Mouse (Mus musculus): Measurements from ENCODE around the gene Acoxl.

Gene Acoxl

GRCm38 (mm10) chr2:128033503-128033902 is 194.8 kb downstream of the Acoxl start:
- no peak for DNase-seq (ENCODE audit: low spot score)

- no peak for DNase-seq (ENCODE audit: low spot score)
Observed at GRCm38 (mm10) chr2:128034066-128034665, 195.5 kb downstream of the Acoxl start.

GRCm38 (mm10) chr2:128038259-128038890 is 199.7 kb downstream of the Acoxl start:
- DNase-seq (ENCODE audit: low spot score): no peak

GRCm38 (mm10) chr2:128041066-128041750 is 202.5 kb downstream of the Acoxl start:
- DNase-seq (ENCODE audit: low spot score): peak; percentile 49

GRCm38 (mm10) chr2:128046454-128046853 is 207.8 kb downstream of the Acoxl start:
- DNase-seq (ENCODE audit: low spot score): no peak

GRCm38 (mm10) chr2:128054905-128055304 is 216.2 kb downstream of the Acoxl start:
- DNase-seq (ENCODE audit: low spot score): no peak

- DNase-seq (ENCODE audit: low spot score): no peak
Observed at GRCm38 (mm10) chr2:128057872-128058271, 219.2 kb downstream of the Acoxl start.

GRCm38 (mm10) chr2:128058627-128059026 is 220.0 kb downstream of the Acoxl start:
- no peak for DNase-seq (ENCODE audit: low spot score)

GRCm38 (mm10) chr2:128060213-128060612 is 221.5 kb downstream of the Acoxl start:
- DNase-seq (ENCODE audit: low spot score): no peak

GRCm38 (mm10) chr2:128060680-128061287 is 222.1 kb downstream of the Acoxl start:
- no peak for DNase-seq (ENCODE audit: low spot score)

GRCm38 (mm10) chr2:128061491-128061890 is 222.8 kb downstream of the Acoxl start:
- DNase-seq (ENCODE audit: low spot score): no peak

- DNase-seq (ENCODE audit: low spot score): no peak
Observed at GRCm38 (mm10) chr2:128062756-128063155, 224.1 kb downstream of the Acoxl start.

- no peak for DNase-seq (ENCODE audit: low spot score)
Observed at GRCm38 (mm10) chr2:128065013-128065412, 226.3 kb downstream of the Acoxl start.

- DNase-seq (ENCODE audit: low spot score): no peak
Observed at GRCm38 (mm10) chr2:128065576-128065975, 226.9 kb downstream of the Acoxl start.

- peak; percentile 24 for DNase-seq (ENCODE audit: low spot score)
Observed at GRCm38 (mm10) chr2:128067162-128067561, 228.5 kb downstream of the Acoxl start.

GRCm38 (mm10) chr2:128067596-128067995 is 228.9 kb downstream of the Acoxl start:
- DNase-seq (ENCODE audit: low spot score): no peak

- DNase-seq (ENCODE audit: low spot score): no peak
Observed at GRCm38 (mm10) chr2:128068176-128068575, 229.5 kb downstream of the Acoxl start.

- DNase-seq (ENCODE audit: low spot score): no peak
Observed at GRCm38 (mm10) chr2:128069025-128069424, 230.3 kb downstream of the Acoxl start.

GRCm38 (mm10) chr2:128071791-128072190 is 233.1 kb downstream of the Acoxl start:
- no peak for DNase-seq (ENCODE audit: low spot score)

- no peak for DNase-seq (ENCODE audit: low spot score)
Observed at GRCm38 (mm10) chr2:128072944-128073343, 234.3 kb downstream of the Acoxl start.

GRCm38 (mm10) chr2:128073603-128074002 is 234.9 kb downstream of the Acoxl start:
- DNase-seq (ENCODE audit: low spot score): no peak

- no peak for DNase-seq (ENCODE audit: low spot score)
Observed at GRCm38 (mm10) chr2:128076936-128077335, 238.3 kb downstream of the Acoxl start.

- DNase-seq (ENCODE audit: low spot score): no peak
Observed at GRCm38 (mm10) chr2:128078859-128079258, 240.2 kb downstream of the Acoxl start.
